Mouse (Mus musculus) left cerebral cortex, adult 8-10 months (tissue): Measurements from ENCODE around the gene Tmem63c. TPM values are rescaled to one million over a fixed set of nuclear protein-coding genes. Genes with fewer than 3 reads are reported as not detected.

ENCODE experiments used
- DNase-seq, 2 experiments: peaks; one replicate each; pipeline ENCODE4 v3.0.0; 2022; ENCODE audit warnings: low spot score in 2 of 2
- total RNA-seq, 4 experiments: library from RNA; stranded (reverse); gene quantifications; 2 replicates each; pipeline ENCODE4 v1.2.4; 2022

Tmem63c gene
- total RNA-seq, 4 experiments from 2014 or later, result 34.8 to 43.8 (median 37.5) TPM

DNA sequence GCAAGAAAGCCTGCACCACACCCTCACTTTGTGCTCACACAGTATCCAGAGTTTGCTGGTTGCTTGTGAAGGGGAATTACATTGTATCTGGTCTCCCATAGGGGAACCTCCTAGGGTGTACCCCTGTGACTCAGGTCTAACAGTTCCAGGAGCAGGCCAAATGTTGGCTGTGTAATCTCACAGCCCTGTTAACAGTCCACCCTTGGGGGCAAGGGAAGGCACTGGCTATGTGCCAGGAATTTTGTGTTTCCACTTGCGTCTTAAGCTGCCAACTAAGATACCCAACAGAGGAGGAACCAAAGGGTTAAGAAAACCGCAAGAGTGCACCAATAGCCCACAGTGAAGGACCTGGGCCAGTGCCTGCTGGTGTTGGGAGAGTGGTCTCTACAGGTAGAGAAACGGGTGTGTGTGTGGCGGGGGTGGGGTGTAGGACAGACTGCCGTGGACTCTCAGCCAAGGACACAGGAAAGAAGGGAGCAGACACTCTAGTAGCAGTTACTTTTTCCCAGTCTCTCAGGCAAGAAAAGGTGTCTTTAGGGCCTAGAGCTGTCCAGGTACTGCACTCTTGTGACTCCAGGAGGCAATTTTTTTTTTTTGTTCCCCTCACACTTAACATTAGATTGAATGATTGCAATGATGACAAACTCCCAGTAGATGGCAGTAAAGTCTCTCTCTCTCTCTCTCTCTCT is 20.8 kb upstream of the Tmem63c start:
- DNase-seq, result no peak

DNA sequence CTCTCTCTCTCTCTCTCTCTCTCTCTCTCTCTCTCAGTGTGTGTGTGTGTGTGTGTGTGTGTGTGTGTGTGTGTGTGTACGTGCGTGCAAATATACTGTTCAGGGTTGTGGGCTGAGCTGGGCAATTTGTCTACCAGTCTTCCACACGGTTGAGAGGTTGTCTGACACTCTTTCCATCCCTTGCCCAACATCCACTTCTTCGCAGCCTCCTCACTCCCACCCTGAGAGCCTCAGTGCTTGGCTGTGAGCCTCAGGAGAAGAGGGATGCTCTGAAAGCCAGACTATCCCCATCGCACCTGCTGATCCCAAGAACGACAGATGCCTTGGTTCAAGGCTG is 20.3 kb upstream of the Tmem63c start:
- no peak for DNase-seq

DNA sequence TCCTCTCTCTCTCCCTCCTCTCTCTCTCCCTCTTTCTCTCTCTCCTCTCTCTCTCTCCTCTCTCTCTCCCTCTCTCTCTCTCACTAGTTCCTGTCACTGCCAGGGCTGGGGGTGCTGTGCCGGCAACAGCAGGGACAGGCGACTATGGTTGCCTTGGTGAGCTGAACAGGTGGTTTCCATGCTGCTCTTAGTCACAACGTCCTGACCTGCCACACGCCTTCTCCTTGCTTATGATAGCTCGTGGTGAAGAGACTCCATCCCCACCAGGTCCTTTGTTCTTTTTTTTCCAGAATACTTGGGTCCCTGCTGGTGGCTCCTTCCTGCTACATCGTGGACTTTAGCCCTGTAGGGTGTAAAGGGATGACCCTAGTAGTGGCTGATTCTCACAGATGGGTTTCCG is 18.9 kb upstream of the Tmem63c start:
- no peak for DNase-seq

DNA sequence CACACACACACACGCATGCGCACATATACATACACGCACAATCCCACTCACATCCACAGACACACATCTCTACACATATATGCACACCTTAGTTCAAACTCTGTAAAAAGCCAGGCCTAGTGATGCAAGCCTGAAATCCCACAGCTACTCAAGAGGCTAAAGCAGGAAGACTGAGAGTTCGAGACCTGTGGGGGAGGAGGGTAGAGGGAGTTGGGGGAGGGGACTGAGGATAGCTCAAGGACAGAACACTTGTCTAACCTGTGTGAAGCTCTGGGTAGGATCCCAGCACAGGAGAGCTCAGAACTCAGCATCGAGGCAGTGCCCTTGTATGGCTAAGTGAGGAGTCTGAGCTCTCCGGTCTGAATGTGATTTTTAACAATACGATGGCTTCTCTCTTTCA is 18.3 kb upstream of the Tmem63c start:
- no peak for DNase-seq

DNA sequence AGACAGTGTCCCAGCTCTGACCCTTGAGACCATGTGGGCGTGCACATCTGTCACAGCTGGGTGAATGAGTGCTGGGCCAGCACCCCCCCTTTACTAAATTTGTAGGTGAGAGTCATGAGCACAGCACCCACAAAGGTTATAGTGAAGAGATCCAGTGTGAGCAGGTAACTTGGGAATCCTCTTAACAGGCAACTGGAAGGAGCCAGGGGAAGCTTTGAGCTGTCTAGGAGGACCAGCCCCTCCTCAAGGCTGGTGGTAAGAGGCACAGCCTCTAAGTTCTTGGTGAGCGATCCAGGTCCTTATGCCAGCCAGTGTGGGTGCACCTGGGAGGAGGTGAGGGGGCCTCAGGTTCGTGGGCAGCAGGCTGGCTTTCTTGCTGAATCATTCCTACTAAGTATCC is 17.5 kb upstream of the Tmem63c start:
- DNase-seq, result no peak

DNA sequence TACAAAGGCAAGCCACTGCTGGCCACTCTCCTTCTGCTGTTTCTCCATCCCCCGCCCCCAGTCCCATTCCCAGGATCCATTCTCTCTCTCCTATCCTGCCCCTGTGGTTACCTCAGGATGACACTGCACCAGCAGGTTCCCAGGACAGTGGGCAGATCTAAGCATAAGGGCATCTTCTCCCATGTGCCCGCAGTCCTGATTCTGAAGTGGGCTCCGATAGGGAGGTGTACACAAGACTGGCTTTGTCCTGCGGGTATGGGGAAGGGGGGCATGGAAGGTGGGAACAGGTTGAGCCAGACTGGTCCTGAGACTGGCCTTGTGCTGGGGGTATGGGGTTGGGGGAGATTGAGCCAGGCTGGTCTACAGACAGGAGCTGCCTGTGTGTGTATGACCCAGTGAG is 16.5 kb upstream of the Tmem63c start:
- no peak for DNase-seq

DNA sequence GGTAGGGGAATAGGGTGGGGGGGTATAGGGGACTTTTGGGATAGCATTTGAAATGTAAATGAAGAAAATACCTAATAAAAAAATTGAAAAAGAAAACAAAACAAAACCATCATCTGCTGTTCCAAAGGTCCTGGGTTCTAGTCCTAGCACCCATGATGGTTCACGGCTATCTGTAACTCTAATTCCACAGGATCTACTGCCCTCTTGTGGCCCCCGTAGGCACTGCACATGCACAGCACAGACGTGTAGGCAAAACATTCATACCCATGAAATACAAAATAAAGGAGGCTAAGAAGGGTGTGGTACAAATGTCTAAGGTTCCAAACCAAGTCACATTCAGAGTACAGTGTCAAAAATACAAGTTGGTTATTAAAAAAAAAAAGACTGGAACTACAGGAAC is 4.1 kb upstream of the Tmem63c start:
- no peak for DNase-seq

DNA sequence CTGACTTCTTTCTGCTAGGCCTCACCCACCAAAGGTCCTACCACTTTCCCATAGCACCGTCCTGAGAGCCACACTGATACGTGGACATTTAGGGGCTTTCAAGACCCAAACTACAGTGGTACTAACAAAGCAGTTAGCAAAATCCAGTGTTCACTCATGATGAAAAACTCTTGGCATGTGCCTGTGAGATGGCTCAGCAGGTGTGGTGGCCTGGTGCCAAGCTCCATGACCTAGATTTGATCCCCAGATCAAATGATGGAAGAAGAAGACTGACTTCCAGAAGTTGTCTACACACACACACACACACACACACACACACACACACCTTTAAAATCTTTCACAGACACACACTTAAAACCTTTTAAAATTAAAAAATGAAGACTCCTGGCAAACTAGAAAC is 2.4 kb upstream of the Tmem63c start:
- DNase-seq, result no peak

DNA sequence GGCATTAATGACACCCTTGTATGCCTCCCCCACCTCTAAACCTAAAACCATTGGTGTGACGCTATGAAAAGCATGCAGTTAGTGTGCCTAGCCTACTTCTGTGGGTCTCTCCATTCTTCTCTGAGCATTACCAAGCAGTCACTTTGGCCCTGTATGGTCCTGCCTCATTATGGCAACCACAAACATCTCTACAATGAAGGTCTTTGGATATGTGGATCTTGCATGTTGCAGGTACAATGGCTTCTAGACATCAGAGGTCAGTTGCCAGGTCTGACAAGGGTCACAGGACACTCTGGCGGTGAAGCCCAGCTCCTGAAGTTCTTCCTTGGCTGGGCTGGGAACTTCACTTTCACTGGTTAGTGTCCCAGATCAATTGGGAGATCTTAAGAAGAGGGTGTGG is 866 bp downstream of the Tmem63c start:
- DNase-seq, result no peak

DNA sequence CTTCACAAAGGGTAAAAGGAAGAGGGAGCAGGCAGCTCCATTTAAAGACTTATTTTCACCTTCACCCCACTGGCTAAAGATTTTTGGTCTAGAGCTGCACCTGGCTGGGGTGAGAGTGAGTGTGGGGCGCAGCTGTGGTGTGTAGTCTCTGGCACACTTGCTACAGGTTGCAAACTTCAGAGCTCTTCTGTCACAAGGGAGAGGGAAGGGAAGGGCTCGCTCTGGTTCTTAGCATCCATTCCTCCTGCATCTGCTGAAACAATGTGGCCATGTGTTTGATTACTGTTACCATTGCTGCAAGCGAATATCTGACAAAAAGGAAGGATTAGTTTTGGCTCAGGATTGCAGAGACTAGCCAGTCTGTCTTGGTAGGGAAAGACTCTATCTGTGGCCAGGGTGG is 2.3 kb downstream of the Tmem63c start:
- DNase-seq, result no peak

DNA sequence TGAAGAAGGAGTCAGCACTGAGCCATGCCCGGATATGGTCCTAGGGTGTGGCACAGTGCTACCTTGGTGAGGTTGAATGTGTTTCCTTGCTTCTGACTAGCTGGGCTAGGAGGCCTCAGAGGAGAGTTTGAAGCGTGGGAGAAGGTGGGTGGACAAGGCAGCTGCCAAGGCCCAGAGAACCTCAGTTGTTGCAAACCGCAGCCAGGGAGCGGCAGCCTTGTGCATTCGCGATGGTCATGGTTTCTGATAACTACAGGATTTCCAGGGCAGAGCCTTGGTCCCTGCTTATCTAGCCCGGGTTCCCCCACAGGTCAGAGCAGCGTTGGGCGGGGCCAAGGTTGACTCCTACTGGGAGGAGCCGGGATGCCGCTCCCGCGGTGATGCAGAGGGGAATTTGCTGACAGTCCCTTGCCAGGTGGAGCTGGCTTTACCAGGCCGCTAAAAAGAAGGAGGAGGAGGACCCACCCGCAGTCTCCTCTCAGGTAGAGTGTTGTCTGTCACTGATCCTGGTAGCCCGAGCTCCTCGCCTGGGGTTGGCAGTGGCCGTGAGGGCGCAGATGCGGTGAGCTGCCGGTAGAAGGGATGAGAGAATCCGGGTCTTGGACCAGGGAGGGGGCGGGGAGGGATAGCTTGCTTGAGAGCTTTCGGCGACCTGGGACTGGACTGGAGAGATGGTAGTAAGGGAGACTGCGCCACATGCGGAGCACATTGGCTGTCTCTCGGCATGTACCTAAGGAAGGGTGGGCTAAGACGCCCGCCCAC is 5.2 kb downstream of the Tmem63c start:
- peak; percentile 52 to 73 for DNase-seq

DNA sequence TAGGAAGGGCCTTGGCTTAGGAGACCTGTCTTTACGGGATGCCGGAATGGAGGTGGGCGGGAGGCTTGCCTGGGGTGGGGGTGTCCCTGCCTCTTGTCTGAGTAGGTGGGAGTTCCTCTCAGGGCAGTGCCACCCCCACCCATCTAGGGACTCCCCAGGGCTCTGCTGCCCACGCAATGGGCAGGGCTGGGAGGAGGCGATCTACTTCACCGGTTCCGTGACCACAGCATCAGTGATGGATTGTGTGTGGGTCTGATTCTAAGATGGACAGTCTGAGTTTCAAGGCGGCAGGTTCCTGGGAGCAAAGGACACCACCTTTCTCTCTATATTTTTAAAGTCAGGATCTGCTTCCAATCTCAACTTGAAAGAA is 5.7 kb downstream of the Tmem63c start:
- DNase-seq, result peak in 1 of 2 experiments; percentile 42

DNA sequence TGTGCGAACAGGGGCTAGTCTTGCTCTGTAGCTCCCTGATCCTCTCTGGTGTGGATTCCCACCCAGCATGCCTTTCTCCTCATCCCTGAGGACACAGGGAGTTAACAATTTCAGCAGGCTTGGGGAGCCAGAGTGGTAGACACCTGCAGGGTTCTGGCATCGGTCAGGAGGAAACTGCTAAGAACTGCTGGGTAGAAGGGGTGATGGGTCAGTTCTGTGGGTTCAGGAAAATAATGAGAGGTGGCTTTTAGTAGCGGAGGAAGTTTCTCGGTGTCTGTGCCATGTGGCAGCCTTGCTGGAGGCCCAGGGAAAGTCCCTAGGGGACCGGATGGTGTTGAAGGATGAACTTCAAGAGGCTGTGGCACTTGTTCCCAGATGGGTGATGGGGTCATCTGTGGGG is 6.3 kb downstream of the Tmem63c start:
- DNase-seq, result no peak

DNA sequence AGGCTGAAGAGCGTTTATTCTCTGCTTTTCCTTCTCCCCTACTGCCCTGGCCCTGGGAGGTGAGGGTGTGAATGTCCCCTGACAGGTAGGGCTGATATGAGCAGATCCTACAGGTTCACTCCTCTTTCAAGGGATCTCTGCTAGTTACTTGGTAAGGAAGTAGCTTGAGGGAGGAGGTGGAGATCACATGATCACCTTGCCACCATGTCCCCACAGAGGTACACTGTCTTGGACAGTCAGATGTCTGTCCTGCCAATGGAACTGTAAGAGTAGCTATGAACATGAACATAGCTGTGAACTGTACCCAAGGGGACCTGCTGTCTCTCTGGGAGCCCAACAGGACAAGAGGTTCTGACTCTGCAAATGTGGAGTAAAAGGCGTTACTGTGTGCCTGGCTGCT is 6.9 kb downstream of the Tmem63c start:
- no peak for DNase-seq

DNA sequence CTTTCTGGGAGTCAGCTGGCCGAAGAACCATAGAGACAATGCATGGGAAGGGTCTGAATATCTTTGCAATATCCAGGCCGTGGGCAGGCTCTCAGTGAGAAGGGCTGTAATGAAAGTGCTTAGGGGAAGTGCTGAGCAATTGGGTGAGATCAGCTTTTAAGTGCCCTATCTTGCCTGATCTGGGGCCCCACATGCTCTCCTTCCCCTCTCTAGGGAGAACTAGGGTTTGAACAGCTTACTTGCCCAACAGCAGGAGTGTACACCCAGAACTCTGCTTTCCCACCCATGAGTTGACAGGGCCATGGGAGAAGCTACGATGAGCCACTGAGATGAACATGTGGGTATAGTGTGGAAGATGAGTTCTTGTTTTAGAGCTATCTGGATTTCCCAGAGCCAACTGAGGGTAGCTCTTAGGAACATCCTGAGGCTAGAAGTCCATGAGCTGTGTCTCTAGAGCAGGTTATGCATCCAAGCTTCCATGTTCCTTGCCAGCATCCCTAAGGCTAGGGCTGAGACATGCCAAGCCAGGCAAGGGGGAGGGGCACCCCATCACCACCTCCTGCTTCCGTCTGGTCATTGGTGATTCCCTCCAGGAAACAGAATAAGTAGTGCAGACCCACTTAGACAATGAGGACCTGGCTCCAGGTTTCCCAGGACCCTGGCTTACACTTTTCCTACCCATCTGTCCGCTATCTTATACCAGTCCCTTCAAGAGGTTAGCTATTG is 8.3 kb downstream of the Tmem63c start:
- DNase-seq, result no peak

DNA sequence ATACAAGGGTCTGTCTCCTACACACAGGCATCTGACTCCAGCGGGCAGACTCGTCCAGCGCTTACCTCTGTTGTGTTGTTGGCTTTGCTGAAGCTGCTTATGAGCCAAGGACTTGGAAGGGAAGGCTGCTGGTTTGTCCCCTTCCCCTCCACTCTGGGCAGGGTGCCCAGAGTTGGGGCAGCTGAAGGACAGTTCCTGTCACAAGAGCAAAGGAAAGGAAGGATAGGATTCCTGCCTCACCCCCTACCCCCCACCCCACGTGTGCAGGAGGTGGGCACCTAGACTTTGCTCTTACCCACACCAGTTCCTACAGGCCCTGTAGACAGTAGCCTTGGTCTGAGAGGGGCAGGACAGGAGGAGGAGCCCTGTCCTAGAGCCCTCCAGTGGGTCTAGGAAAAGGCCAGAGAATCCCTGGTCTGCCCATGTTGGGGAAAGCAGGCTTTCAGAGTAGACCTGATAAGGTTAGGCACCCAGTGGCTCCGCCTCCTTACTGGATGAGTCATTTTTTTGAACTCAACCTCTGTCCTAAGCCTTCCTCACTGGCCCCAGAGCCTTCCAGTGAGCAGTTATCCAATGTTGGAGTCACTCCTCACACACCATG is 10.1 kb downstream of the Tmem63c start:
- DNase-seq, result no peak

DNA sequence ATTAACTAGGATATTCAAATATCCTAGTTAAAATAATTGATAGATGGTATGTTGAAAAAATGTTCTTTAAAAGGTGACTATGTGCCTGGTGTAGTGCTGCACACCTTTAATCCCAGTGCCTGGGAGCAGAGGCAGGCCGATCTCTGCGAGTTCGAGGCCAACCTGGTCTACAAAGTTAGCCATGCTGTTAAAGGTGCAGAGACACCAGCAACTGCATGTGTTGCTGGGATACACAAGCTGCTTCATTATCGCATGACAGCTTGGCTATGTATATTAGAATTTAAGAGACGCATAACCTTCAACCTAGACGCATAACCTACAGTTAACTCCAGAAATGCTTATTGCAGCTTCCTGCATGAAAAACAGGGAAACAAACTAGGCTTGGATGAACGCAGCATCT is 15.5 kb downstream of the Tmem63c start:
- DNase-seq, result no peak

DNA sequence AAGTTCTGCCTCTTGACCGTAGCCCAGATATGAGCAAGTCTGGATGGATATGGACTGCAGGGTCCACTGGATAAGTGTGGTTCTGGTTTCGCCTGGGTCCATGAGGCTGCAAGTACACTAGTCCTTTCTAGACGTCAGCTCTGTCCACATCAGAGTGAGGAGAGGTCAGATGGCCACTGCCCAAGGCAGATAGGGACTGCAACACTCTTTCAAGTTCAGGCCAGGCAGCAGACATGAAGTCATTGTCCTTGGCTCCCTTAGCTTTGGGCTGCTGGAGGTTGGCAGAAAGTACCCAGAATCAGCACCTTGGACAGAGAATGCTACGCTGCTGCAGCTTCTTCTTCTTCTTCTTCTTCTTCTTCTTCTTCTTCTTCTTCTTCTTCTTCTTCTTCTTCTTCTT is 19.0 kb downstream of the Tmem63c start:
- no peak for DNase-seq

DNA sequence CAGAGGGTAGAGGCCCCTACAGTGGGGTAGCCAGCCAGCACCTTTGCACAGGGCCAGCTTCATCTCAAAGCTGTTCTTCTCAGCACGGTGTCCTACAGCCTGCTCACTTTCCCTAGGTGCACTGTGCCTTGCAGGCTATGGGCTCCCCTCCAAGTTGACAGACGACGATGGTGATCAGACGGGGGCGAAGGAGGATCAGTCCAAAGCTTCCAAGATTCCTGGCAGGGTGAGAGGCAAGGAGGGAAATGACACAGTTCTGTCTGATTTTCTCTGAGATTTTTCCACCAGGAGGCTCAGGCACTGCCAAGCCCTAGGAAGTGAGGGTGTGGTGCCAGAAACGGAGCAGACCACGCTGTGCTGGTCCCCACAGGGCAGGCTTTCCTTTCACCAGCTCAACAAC is 19.7 kb downstream of the Tmem63c start:
- peak in 1 of 2 experiments; percentile 79 for DNase-seq

DNA sequence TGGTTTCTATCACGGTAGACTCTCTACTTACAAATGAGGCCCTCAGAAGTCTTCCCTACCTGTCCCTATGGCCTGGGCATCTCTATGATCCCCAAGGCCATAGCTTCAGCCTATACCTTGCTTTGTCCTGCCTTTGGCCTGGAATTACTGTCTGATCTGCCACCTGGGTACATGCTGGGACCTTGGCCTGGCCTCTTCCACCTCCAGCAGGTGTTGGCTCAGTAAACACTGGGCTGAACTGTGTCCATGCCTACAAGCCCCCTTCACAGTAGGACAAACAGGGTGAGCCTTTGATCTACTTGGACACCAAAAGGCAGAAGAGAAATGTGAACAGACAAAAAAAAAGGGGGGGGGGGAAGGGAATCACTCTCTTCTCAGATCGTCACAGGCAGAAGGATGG is 21.3 kb downstream of the Tmem63c start:
- DNase-seq, result no peak

DNA sequence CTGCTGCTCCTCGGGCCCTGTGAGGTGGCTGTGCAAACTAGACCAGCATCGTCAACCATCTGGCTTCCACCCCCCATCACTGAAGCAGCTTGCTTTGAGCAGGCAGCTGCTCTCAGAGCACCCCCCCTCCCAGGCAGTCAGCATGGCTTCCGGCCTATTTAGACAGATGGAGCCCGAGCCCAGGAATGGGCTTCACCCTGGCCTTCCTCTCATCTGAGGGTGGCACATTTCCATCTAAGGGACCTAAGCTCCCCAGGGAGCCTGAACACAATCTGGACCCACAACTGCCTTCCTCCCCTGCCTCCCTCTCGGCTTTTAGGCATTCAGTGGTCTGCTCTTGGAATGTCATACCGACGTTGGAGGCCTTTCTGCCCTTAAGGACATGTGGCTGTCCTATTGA is 22.1 kb downstream of the Tmem63c start:
- DNase-seq, result peak in 1 of 2 experiments; percentile 77

DNA sequence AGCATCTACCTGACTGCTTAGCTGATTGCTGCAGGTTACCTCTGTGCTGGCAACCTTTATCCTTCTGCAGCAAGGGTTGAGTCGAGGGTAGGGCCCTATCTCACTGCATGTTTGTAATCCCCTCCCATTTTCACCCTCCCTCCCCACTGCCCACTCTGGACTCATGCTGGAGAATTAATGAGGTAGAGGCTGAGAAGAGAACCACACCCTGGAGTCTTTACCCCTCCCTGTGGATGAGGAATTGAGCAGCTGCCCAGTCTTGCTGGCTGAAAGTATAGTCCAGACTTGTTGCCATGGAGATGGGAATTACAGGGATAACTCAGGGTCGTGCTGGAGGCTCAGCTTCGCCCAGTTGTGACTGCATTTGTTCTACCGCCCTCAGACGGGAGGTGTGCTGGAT is 23.6 kb downstream of the Tmem63c start:
- peak in 1 of 2 experiments; percentile 70 for DNase-seq
